Mouse (Mus musculus) B cell, adult 62 days (primary cell): Measurements from ENCODE around the gene Ugt2a3. TPM values are rescaled to one million over a fixed set of nuclear protein-coding genes. Genes with fewer than 3 reads are reported as not detected.

ENCODE experiments used
- total RNA-seq: library from RNA; stranded (reverse); gene quantifications from 4 replicates; pipeline ENCODE4 v1.2.4, GENCODE M21; 2023

Gene Ugt2a3
- not detected in 4 replicates for total RNA-seq

GRCm38 (mm10) chr5:87336961-87337697 is at the start of gene Ugt2a3:
Ugt2a3 (minus strand) TSS chr5:87337195.

Other genes starting within 250 kb of the Ugt2a3 start
- not detected in 4 replicates for gene Ugt2b36, start 244.6 kb downstream of the Ugt2a3 start, total RNA-seq
- gene Ugt2b5, start 196.9 kb downstream of the Ugt2a3 start, total RNA-seq: not detected in 4 replicates
- not detected in 4 replicates for gene Ugt2b37, start 82.4 kb downstream of the Ugt2a3 start, total RNA-seq
- gene Ugt2b38, start 87.0 kb upstream of the Ugt2a3 start, total RNA-seq: not detected in 4 replicates
- not detected in 4 replicates for gene Ugt2a2, start 145.1 kb upstream of the Ugt2a3 start, total RNA-seq
- not detected in 4 replicates for gene Gm43638, start 149.6 kb upstream of the Ugt2a3 start, total RNA-seq
- not detected in 4 replicates for gene Ugt2a1, start 153.7 kb upstream of the Ugt2a3 start, total RNA-seq
- not detected in 4 replicates for gene Sult1b1, start 201.0 kb upstream of the Ugt2a3 start, total RNA-seq
- not detected in 4 replicates for gene Sult1d1, start 231.8 kb upstream of the Ugt2a3 start, total RNA-seq